8 mouse cellular contexts compared by ENCODE assay signal in the genomic region with DNA sequence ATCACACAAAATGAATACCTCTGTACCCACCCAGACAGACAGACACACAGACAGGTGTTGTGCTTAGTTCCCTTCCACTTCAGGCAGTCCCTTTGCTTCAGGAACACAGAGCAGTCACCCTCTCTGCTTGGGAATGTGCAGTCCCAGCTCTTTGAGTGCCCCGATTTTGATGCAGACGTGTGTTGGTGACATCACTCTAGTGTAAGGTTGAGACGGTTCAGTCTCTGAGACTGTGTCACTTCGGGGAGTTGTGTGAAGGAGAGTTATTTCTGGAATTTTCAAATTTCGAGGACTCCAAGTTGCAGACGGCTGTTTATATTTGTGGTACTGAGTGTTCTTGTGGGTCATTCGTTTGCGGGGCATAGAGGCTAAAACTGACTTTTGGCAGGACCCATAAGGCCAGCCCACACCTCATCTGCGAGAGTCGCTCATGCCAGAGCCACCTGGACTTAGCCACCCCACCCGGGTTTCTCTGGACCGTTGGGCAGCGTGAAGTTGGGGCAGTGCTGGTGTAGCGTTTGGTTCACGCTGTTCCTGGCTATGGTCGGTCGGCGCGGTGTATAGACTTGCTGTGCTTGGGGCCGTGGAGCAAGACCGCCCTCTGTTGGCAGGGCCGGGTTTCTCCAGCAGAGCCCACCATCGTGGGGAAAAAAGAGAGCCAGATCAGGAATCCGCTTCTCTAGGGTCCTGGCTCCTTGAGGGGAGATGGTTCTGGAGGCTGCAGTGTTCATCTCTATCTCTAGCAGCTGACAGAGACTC. TPM values are rescaled to one million over a fixed set of nuclear protein-coding genes. Genes with fewer than 3 reads are reported as not detected.
DNase-seq lines count a peak whose midpoint lies in the region; ATAC-seq and TF ChIP-seq lines count a peak whose summit lies in the region.

No protein-coding gene starts in this region.

- 18% methylated on average over 24 of the region's 24 CpGs for WGBS in embryonic facial prominence, embryonic 13.5 days

- 0 out of 2 replicates have a peak overlapping the region, but pooled peaks have one; percentile 12 for H3K4me3 ChIP-seq in embryonic facial prominence, embryonic 13.5 days
- no peak overlapping the region for H3K4me3 ChIP-seq in myocyte

- no peaks in the 10 kb centered on the region for H3K79me2 ChIP-seq in myocyte (ENCODE audit: control insufficient read depth, insufficient read depth)

- no peaks in the 10 kb centered on the region for H3K36me3 ChIP-seq in embryonic facial prominence, embryonic 13.5 days
- H3K36me3 ChIP-seq in myocyte (ENCODE audit: control insufficient read depth, insufficient read depth), result no peaks in the 10 kb centered on the region

- no peaks in the 10 kb centered on the region for H3K9me3 ChIP-seq in embryonic facial prominence, embryonic 13.5 days

- H3K27me3 ChIP-seq in embryonic facial prominence, embryonic 13.5 days, result peaks cover 16% of the 10 kb centered on the region; the same call in 1 of the 2 replicates
- H3K27me3 ChIP-seq in myocyte (ENCODE audit: control insufficient read depth, insufficient read depth, insufficient read length), result peaks cover 30% of the 10 kb centered on the region

- H3K4me1 ChIP-seq in embryonic facial prominence, embryonic 13.5 days, result peaks cover 6% of the 10 kb centered on the region

- peak; percentile 79; the same call in 1 of the 2 replicates for ATAC-seq in embryonic facial prominence, embryonic 13.5 days (ENCODE audit: insufficient number of reproducible peaks, insufficient read depth, low FRiP score, low TSS enrichment, low read depth)

- no peak overlapping the region for H3K27ac ChIP-seq in embryonic facial prominence, embryonic 13.5 days

- H3K4me2 ChIP-seq in embryonic facial prominence, embryonic 13.5 days, result peak overlapping the region; percentile 51
- H3K4me2 ChIP-seq in myocyte (ENCODE audit: low read depth), result peak overlapping the region; percentile 80

- 0 out of 2 replicates have a peak overlapping the region, but pooled peaks have one; percentile 21 for H3K9ac ChIP-seq in embryonic facial prominence, embryonic 13.5 days

- H3ac ChIP-seq in myocyte (ENCODE audit: control insufficient read depth, insufficient read length), result no peak overlapping the region

- DNase-seq in 416B (ENCODE audit: low read depth), result peak; percentile 80
- DNase-seq in adrenal gland, postnatal 10 days, result peak; percentile 87
- DNase-seq in heart, adult 9 months (ENCODE audit: low spot score in 2 of 2), result peak; percentile 45 to 69
- DNase-seq in kidney, adult 8-10 months, result peak; percentile 49 to 76
- peak; percentile 77 for DNase-seq in liver
- DNase-seq in spleen, postnatal 36 days (ENCODE audit: low spot score in 2 of 2), result peak; percentile 69 to 70

- no peak for TF ChIP-seq POLR2A in myocyte (IDR thresholded peaks at IDR 0.05; ENCODE audit: insufficient read length, low read depth)

TF ChIP-seq in myocyte, 11 proteins besides CTCF, POLR2A, EP300 and RAD21:
- TF ChIP-seq USF1 (IDR thresholded peaks at IDR 0.05; ENCODE audit: low read depth) (no peak), E2F4 (IDR thresholded peaks at IDR 0.05; ENCODE audit: insufficient read depth) (no peak), MYOD1 (IDR thresholded peaks at IDR 0.05; ENCODE audit: control insufficient read depth in 1 of 3, insufficient read length in 2 of 3, low read depth in 2 of 3) (no peak), REST (IDR thresholded peaks at IDR 0.05; ENCODE audit: insufficient read depth, insufficient read length) (no peak), MAX (IDR thresholded peaks at IDR 0.05; ENCODE audit: low read depth) (no peak), SRF (IDR thresholded peaks at IDR 0.05; ENCODE audit: control insufficient read depth, insufficient read length, low read depth) (no peak), TCF12 (IDR thresholded peaks at IDR 0.05; ENCODE audit: insufficient read depth, poor library complexity, severe bottlenecking) (no peak), MYOG (IDR thresholded peaks at IDR 0.05; ENCODE audit: control insufficient read depth in 1 of 3, insufficient read depth in 1 of 3, insufficient read length in 2 of 3, low read depth in 2 of 3) (no peak), TCF3 (IDR thresholded peaks at IDR 0.05; ENCODE audit: insufficient read length, low read depth) (no peak), CEBPB (IDR thresholded peaks at IDR 0.05; ENCODE audit: insufficient read depth, poor library complexity, severe bottlenecking) (no peak), POLR2AphosphoS2 (IDR thresholded peaks at IDR 0.05; ENCODE audit: insufficient read length, low read depth) (no peak)

RNA-seq across cellular contexts. Expression of gene Pmvk, which starts 30.6 kb away (rescaled TPM):
- 10 to 100 TPM; 15.3 to 17.1 TPM for total RNA-seq in adrenal gland, postnatal 10 days (2021)
- polyA plus RNA-seq in embryonic facial prominence, embryonic 13.5 days (2015; fragmentation: Nextera tagmentation; extraction: Ambion mirVana), result 49.3 and 57.5 TPM in 2 replicates
- polyA plus RNA-seq in myocyte (2012; fragmentation: generic; extraction: Trizol), result 67.9 TPM

RNA-seq across cellular contexts. Expression of gene Kcnn3, which starts 35.0 kb away (rescaled TPM):
- total RNA-seq in adrenal gland, postnatal 10 days (2021), result 1 to 10 TPM; 4.3 to 6.3 TPM
- polyA plus RNA-seq in embryonic facial prominence, embryonic 13.5 days (2015; fragmentation: Nextera tagmentation; extraction: Ambion mirVana), result 1.5 and 1.7 TPM in 2 replicates
- polyA plus RNA-seq in myocyte (2012; fragmentation: generic; extraction: Trizol), result 0.68 TPM

RNA-seq across cellular contexts. Expression of gene Pbxip1, which starts 48.4 kb away (rescaled TPM):
- 10 to 100 TPM; 46.0 to 62.1 TPM for total RNA-seq in adrenal gland, postnatal 10 days (2021)
- polyA plus RNA-seq in embryonic facial prominence, embryonic 13.5 days (2015; fragmentation: Nextera tagmentation; extraction: Ambion mirVana), result 25.2 and 27.7 TPM in 2 replicates
- polyA plus RNA-seq in myocyte (2012; fragmentation: generic; extraction: Trizol), result 159 TPM

RNA-seq across cellular contexts. Expression of gene Pygo2, which starts 54.9 kb away (rescaled TPM):
- 10 to 100 TPM; 34.2 to 36.9 TPM for total RNA-seq in adrenal gland, postnatal 10 days (2021)
- polyA plus RNA-seq in embryonic facial prominence, embryonic 13.5 days (2015; fragmentation: Nextera tagmentation; extraction: Ambion mirVana), result 47.8 and 50.5 TPM in 2 replicates
- 58.5 TPM for polyA plus RNA-seq in myocyte (2012; fragmentation: generic; extraction: Trizol)
